Mouse (Mus musculus) MEL (cell line): ENCODE data around the gene Cep152.

Experiments used
- BHLHE40 ChIP-seq: IDR thresholded peaks from 2 replicates; pipeline ENCODE4 v1.6.1; 2012; ENCODE audit warnings: low read depth, mild to moderate bottlenecking, inconsistent platforms, low read length, improper control_type of control experiment, borderline replicate concordance
- CHD2 ChIP-seq: IDR thresholded peaks from 2 replicates; pipeline ENCODE4 v1.6.1; 2011; ENCODE audit warnings: low read length, improper control_type of control experiment
- CTCF ChIP-seq, 3 experiments: IDR thresholded peaks in 2 of 3; conservative IDR thresholded peaks in 1 of 3; 2 replicates each; pipeline ENCODE4 v1.5.1; 2011 to 2012; ENCODE audit warnings: low read length in 3 of 3, low read depth in 2 of 3, mild to moderate bottlenecking in 2 of 3, improper control_type of control experiment in 1 of 3, inconsistent platforms in 1 of 3, mixed read lengths in 1 of 3, moderate library complexity in 1 of 3; ENCODE audit not compliant: control insufficient read depth in 1 of 3, insufficient read depth in 1 of 3, poor library complexity in 1 of 3, severe bottlenecking in 1 of 3
- EP300 ChIP-seq, 2 experiments: IDR thresholded peaks; 2 replicates each; pipeline ENCODE4 v1.6.1; 2011; ENCODE audit warnings: improper control_type of control experiment in 2 of 2, low read length in 2 of 2, low read depth in 1 of 2, mild to moderate bottlenecking in 1 of 2
- GATA1 ChIP-seq: IDR thresholded peaks from 2 replicates; pipeline ENCODE4 v1.6.1; 2011; ENCODE audit warnings: low read depth, low read length, improper control_type of control experiment
- POLR2AphosphoS2 ChIP-seq: IDR thresholded peaks from 2 replicates; pipeline ENCODE4 v1.6.1; 2011; ENCODE audit warnings: low read length, improper control_type of control experiment
- RAD21 ChIP-seq: IDR thresholded peaks from 2 replicates; pipeline ENCODE4 v1.6.1; 2011; ENCODE audit warnings: mild to moderate bottlenecking, low read depth, low read length, improper control_type of control experiment
- TCF12 ChIP-seq: IDR thresholded peaks from 2 replicates; pipeline ENCODE4 v1.6.1; 2014; ENCODE audit warnings: low read depth, mild to moderate bottlenecking, inconsistent platforms, low read length, improper control_type of control experiment, moderate library complexity

GRCm38 (mm10) chr2:125594072-125594471, 30.8 kb downstream of the Cep152 start:
- TF ChIP-seq RAD21 (peak; percentile 5; the same call in 1 of the 2 replicates), EP300 (IDR thresholded peaks at IDR 0.05; ENCODE audit: low read depth in 1 of 2, low read length in 2 of 2) (no peak), CTCF (IDR thresholded peaks at IDR 0.05 in 2 of 3, conservative IDR thresholded peaks at IDR 0.05 in 1 of 3; ENCODE audit: control insufficient read depth in 1 of 3, insufficient read depth in 1 of 3, low read depth in 2 of 3, low read length in 3 of 3, poor library complexity in 1 of 3, severe bottlenecking in 1 of 3) (peak in 1 of 3 experiments; percentile 37; a peak in 2 of 6 replicates), TCF12 (no peak), GATA1 (no peak), BHLHE40 (no peak), CHD2 (no peak), POLR2AphosphoS2 (no peak)
